Mouse (Mus musculus) gastrocnemius, postnatal 36 days (tissue): ENCODE data around the gene Trim33. TPM values are rescaled to one million over a fixed set of nuclear protein-coding genes. Genes with fewer than 3 reads are reported as not detected.

Experiments
- DNase-seq, 2 experiments: peaks; one replicate each; pipeline ENCODE4 v3.0.0; 2022
- intact Hi-C: fragments of 180-260 bp; cut with DNase I; formaldehyde crosslinking; loops from one replicate; pipeline ENCODE4 v1.15.1; 2025
- long read RNA-seq, 2 experiments: library from polyadenylated mRNA; stranded (forward); transcript quantifications; one replicate each; pipeline ENCODE4 v2.0.0; 2021
- total RNA-seq, 2 experiments: library from RNA; stranded (reverse); gene quantifications; 2 replicates each; pipeline ENCODE4 v1.2.3; 2021

The Trim33 gene
- total RNA-seq: 1 to 10 TPM; 9.1 to 9.7 TPM
- long read RNA-seq, experiment 1, full-length matches to known transcripts: 1 of 2 reads
- long read RNA-seq, experiment 1, partial matches to known transcripts: 0 of 2 reads
- long read RNA-seq, experiment 1, other reads (novel, unspliced or antisense): 1 of 2 reads
- long read RNA-seq, experiment 2: 0 reads

DNA sequence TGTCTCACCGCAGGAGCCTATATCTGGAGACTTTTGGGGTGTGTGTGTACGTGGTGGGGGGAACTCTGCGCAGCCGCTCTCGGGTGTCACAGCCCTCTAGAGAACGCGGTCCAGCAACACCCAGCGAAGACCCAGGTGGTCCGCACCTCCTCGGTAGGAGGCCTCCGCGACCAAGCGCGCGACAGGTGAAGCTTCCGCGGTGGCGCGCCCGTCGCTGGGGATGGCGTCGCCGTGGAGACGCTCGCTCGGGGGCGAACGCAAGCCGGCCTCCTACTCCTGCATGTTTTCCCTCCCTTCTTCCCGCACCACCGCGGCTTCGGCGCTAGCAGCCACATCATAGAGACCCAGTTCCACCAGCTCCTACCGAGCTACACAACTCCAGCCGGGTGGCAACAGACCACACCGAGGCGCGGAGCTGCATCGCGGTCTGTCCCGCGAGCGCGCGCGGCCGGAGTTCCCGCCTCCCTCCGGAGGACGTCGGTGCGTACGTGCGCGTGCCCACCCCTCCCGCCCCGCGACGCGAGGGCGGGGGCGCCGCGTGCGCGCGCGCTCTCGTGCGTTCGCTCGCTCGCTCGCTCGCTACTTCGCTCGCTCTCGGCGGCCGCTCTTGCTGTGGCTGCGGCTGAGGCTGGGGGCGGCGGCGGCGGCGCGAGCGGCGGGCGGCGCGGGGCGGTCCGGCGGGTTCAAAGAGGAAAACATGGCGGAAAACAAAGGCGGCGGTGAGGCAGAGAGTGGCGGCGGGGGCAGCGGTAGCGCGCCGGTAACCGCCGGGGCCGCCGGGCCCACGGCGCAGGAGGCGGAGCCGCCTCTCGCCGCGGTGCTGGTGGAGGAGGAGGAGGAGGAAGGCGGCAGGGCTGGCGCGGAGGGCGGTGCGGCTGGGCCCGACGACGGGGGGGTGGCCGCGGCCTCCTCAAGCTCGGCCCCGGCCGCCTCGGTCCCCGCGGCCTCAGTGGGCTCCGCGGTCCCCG, at the start of gene Trim33:
Trim33 (plus strand) TSS at position 112 of the 968 bp plus-strand sequence.
- intact Hi-C loops: no loop called here
- peak; percentile 83 to 90 for DNase-seq

DNA sequence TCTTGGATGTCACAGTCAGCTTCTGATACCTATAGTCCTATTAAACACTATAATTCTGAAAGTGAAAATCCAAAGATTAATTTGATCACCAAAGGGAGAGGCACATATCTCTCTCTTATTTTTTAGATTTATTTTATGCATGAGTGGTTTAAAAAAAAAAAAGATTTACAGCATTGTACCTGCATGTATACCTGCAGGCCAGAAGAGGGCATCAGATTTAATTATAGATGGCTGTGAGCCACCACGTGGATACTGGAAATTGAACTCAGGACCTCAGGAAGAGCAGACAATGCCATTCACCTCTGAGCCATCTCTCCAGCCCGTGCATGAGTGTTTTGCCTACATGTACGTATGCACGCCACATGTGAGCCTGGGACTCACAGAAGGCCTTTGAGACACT, 46.7 kb upstream of the Trim33 start:
- intact Hi-C loops: no loop called here

DNA sequence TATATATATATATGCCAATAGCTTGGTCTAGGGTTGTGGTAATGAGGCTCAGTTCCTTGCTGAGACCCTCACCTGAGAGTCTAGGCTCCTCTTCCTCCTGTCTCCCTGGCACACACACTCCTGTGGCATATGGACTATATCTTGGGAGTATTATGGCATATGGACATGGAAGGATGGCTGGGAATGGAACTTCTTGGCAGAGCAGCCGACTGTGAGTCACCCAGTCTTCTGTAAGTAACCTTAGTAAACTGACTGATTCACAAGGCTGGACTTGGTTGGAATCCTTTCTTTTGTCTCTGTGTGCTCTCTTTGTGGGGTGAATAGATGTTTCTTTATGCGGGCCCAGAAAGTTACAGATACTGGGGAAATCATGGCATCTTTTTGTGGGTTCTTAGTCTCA, 37.6 kb upstream of the Trim33 start:
- intact Hi-C loops: no loop called here
- DNase-seq: no peak

More for the DNA sequence above, 46.7 kb upstream of the Trim33 start:
- DNase-seq: no peak

DNA sequence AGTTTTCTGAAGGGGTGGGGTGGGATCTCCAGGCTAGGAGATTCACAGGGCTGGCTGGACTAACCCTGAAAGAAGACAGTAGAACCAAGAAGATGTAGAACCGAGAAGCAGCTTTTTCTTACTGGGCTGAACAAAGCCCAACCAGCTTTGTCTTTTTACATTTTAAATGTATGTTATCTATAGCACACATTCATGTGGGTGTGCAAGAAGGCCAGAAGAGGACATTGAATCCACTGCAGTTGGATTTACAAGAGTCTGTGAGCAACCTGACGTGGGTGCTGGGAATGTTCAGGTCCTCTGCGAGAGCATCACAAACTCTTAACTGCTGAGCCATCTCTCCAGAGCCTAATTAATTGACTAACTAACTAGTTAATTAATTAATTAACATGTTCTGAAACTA, 36.9 kb upstream of the Trim33 start:
- intact Hi-C loops: no loop called here
- no peak for DNase-seq

DNA sequence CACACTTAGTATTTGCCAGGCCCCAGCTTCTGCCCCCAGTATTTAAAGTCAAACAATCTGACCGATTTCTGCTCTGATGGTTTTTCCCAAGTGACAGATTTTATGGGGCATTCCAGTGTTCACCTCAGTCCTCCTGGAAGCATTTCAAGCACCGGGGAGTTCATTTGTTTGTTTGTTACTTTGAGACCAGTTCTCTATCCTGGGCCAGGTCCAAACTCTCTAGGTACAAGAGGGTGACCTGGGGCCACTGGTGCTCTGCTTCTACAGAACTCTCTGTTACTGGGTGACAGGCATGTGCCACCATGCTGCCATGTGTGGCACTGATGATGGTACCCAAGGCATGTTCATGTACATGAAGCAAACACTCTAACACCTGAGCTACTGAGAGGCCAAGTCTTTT, 35.6 kb upstream of the Trim33 start:
- no peak for DNase-seq
- intact Hi-C loops: no loop called here

DNA sequence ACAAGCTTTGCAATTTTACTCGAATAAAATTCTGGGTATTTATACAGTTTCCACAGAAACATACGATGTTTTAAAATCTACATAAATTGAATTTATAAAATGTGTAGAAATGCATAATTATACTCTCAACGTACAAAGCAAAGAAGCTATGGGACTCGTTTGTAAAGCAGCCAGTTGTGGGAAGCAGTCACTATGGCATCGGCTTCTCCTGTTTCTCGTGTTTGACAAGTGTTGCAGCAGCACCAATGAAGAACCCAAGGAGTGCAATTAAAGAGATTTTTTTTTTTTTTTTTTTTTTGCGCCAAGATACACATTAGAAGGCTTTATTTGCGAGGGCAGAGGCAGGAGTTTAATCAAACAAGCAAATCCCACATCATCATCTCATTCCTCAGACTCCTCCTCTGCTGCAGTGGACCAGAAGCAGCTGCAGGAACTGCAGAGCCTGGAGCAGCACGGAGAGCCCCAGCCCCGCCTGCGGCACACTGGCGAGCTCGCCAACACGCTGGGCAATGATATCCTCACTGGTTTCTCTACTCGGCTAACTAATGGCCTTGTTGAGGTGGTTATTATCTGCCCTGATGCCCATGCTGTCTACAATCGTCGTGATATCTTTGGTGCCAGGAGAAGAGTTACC, 32.3 kb upstream of the Trim33 start:
- intact Hi-C loops: no loop called here
- DNase-seq: no peak

DNA sequence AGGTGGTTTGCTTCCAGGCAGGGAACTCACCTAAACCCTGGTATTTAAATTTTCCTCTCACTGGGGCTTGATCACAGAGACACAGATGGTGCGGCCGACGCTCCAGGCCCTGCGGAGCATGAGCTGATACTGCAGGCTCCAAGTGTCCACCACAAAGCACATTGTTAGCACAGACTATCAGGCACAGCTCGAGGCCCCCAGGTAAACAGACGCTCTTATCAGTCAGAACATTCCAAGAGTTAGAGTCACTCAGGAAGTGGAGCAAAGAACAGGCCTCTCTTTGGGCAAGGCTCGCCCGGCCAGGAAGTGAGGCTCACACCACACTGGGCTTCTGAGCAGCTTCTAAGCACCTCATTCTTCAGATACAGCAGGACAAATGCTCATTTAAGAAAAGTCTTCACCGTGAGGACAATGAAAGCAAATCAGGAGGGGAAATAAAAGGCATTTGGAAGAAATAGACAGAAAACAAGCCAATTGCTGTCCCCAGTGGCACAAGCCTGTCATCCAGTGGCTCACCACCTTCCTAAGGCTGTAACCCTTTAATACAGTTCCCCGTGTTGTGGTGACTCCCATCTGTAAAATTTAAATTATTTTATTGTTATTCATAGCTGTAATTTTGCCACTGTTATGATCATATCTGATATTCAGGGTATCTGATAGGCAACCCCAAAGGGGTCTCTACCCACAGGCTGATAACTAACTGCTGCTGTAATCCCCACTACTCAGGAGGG, 22.8 kb upstream of the Trim33 start:
- no peak for DNase-seq
- intact Hi-C loops: no loop called here

GRCm38 (mm10) chr3:103262802-103263417, 16.2 kb upstream of the Trim33 start:
- intact Hi-C loops: no loop called here
- DNase-seq: no peak

- DNase-seq: peak in 1 of 2 experiments; percentile 20
- intact Hi-C loops: no loop called here
Observed at GRCm38 (mm10) chr3:103278561-103279181, 422 bp upstream of the Trim33 start.

- intact Hi-C loops: no loop called here
Observed at GRCm38 (mm10) chr3:103280241-103280761, 1.2 kb downstream of the Trim33 start.

GRCm38 (mm10) chr3:103280875-103281274, 1.8 kb downstream of the Trim33 start:
- intact Hi-C loops: no loop called here
- no peak for DNase-seq

More at GRCm38 (mm10) chr3:103280241-103280761, 1.2 kb downstream of the Trim33 start:
- DNase-seq: peak; percentile 7 to 26

DNA sequence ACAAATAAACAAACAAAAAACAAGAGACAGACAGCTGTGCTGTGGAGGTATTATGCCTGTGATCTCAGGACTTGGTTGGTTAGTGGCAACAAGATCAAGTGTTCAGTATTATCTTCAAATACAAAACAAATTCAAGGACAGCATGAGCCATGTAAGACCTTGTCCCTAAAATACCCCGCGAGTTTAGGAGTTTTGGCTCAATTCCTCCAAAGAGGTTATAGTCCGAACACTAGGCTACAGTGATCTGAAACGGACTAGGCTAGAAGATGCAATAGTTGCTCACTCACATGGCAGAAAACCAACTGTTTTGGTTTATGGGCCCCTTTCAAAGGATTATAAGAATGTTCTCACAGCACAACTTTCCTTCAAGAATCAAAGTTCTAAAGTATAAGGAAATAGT, 9.7 kb downstream of the Trim33 start:
- DNase-seq: no peak
- intact Hi-C loops: no loop called here

GRCm38 (mm10) chr3:103291087-103291486, 12.0 kb downstream of the Trim33 start:
- no peak for DNase-seq
- intact Hi-C loops: no loop called here

- intact Hi-C loops: no loop called here
- no peak for DNase-seq
Observed at GRCm38 (mm10) chr3:103305411-103305982, 26.4 kb downstream of the Trim33 start.

GRCm38 (mm10) chr3:103309252-103309651, 30.2 kb downstream of the Trim33 start:
- no peak for DNase-seq
- intact Hi-C loops: no loop called here

DNA sequence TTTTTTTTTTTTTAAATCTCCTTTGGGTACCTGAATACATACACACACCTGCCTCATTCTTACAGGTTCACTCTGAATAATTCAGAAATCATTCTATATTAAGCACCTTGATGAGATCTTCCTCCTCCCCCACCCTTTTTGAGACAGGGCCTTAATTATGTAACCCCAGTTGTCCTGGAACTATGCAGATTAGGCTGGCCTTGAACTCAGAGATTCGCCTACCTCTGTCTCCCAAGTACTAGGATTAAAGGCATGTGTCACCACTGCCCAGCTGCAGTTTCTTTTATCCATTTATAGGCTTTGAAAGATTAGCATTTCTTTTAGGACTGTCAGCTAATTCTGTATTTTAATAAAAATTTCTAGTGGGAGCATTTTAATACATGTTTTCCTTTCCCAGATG, 30.7 kb downstream of the Trim33 start:
- intact Hi-C loops: no loop called here
- no peak for DNase-seq

GRCm38 (mm10) chr3:103314291-103314690, 35.2 kb downstream of the Trim33 start:
- DNase-seq: no peak
- intact Hi-C loops: no loop called here

GRCm38 (mm10) chr3:103335371-103335770, 56.3 kb downstream of the Trim33 start:
- intact Hi-C loops: no loop called here
- no peak for DNase-seq

GRCm38 (mm10) chr3:103346658-103347057, 67.6 kb downstream of the Trim33 start:
- intact Hi-C loops: no loop called here
- DNase-seq: no peak
